Mouse (Mus musculus) limb, embryonic 11.5 days (tissue): ENCODE results near the gene Upf3b. TPM values are rescaled to one million over a fixed set of nuclear protein-coding genes. Genes with fewer than 3 reads are reported as not detected.

ENCODE experiments used
- ATAC-seq: fragments of 200-750 bp; cut with Nextera tagmentation; 2 replicates; pipeline ENCODE4 v1.8.0; 2017; ENCODE audit warnings: low read depth; ENCODE audit not compliant: insufficient number of reproducible peaks, low FRiP score, low TSS enrichment
- DNase-seq: peaks from one replicate; pipeline ENCODE4 v3.0.0-alpha.2; 2015; ENCODE audit warnings: low spot score
- H3K27ac ChIP-seq: fragments of 300-500 bp; sonication (generic); replicated peaks from 2 replicates; pipeline ENCODE4 v1.5.1; 2014; ENCODE audit warnings: low read depth, mild to moderate bottlenecking, low read length
- H3K27me3 ChIP-seq: fragments of 300-500 bp; sonication (generic); 2 replicates; pipeline ENCODE4 v1.6.1; 2014; ENCODE audit warnings: mild to moderate bottlenecking, low read length, mixed read lengths; ENCODE audit not compliant: control insufficient read depth, insufficient read depth
- H3K36me3 ChIP-seq: fragments of 300-500 bp; sonication (generic); 2 replicates; pipeline ENCODE4 v1.6.1; 2014; ENCODE audit warnings: mild to moderate bottlenecking, low read length, moderate library complexity, mixed read lengths; ENCODE audit not compliant: control insufficient read depth, insufficient read depth
- H3K4me1 ChIP-seq: fragments of 300-500 bp; sonication (generic); 2 replicates; pipeline ENCODE4 v1.6.1; 2014; ENCODE audit warnings: low read length, mixed read lengths; ENCODE audit not compliant: control insufficient read depth, insufficient read depth
- H3K4me2 ChIP-seq: fragments of 300-500 bp; sonication (generic); 2 replicates; pipeline ENCODE4 v1.6.1; 2014; ENCODE audit warnings: low read depth, mild to moderate bottlenecking, moderate library complexity; ENCODE audit not compliant: severe bottlenecking
- H3K4me3 ChIP-seq: fragments of 300-500 bp; sonication (generic); 2 replicates; pipeline ENCODE4 v1.5.1; 2014; ENCODE audit warnings: low read depth, low read length
- H3K9ac ChIP-seq: fragments of 300-500 bp; sonication (generic); 2 replicates; pipeline ENCODE4 v1.6.1; 2014; ENCODE audit warnings: mild to moderate bottlenecking, low read length
- H3K9me3 ChIP-seq: fragments of 300-500 bp; sonication (generic); 2 replicates; pipeline ENCODE4 v1.6.1; 2016; ENCODE audit warnings: low read length; ENCODE audit not compliant: control insufficient read depth
- WGBS: fragments of 180-500 bp; shearing (Covaris S2); extraction: QIAGEN DNeasy Blood & Tissue Kit; methylation state at CpG from one replicate; pipeline ENCODE4 v1.1.7; 2014; 5-methylcytosine and 5-hydroxymethylcytosine counted together
- polyA plus RNA-seq: library from polyadenylated mRNA; unstranded; fragments of >200 nt; fragmentation: Nextera tagmentation; extraction: Ambion mirVana; gene quantifications from 2 replicates; pipeline ENCODE4 v1.2.1, GENCODE M21; 2014

Gene Upf3b
- polyA plus RNA-seq, 1 experiment from 2014 or later = 22.4 TPM

GRCm38 (mm10) chrX:37068766-37069165 is 41.4 kb downstream of the Upf3b start:
- 84% methylated on average over 5 of the region's 5 CpGs for WGBS
- no peaks in the 10 kb centered on the region for H3K9me3 ChIP-seq
- no peaks in the 10 kb centered on the region for H3K36me3 ChIP-seq
- no peak overlapping the region for H3K4me2 ChIP-seq
- no peak overlapping the region for H3K9ac ChIP-seq
- no peak overlapping the region for H3K4me3 ChIP-seq
- DNase-seq = no peak
- ATAC-seq = no peak
- H3K27ac ChIP-seq = no peak overlapping the region
- H3K27me3 ChIP-seq = no peaks in the 10 kb centered on the region
- no peaks in the 10 kb centered on the region for H3K4me1 ChIP-seq

- Histone ChIP-seq H3K4me3 (no peak overlapping the region), H3K36me3 (no peaks in the 10 kb centered on the region), H3K4me1 (no peaks in the 10 kb centered on the region), H3K9me3 (no peaks in the 10 kb centered on the region), H3K4me2 (no peak overlapping the region), H3K27me3 (no peaks in the 10 kb centered on the region), H3K9ac (no peak overlapping the region), H3K27ac (no peak overlapping the region)
- no peak for DNase-seq
- 91% methylated on average over 3 of the region's 3 CpGs for WGBS
- no peak for ATAC-seq
Measured at GRCm38 (mm10) chrX:37067299-37067698, 42.8 kb downstream of the Upf3b start.

- DNase-seq = no peak
- Histone ChIP-seq H3K27me3 (no peaks in the 10 kb centered on the region), H3K4me3 (no peak overlapping the region), H3K4me2 (no peak overlapping the region), H3K27ac (no peak overlapping the region), H3K36me3 (no peaks in the 10 kb centered on the region), H3K9ac (no peak overlapping the region), H3K4me1 (no peaks in the 10 kb centered on the region), H3K9me3 (no peaks in the 10 kb centered on the region)
- no peak for ATAC-seq
- 82% methylated on average over 9 of the region's 9 CpGs for WGBS
Measured at GRCm38 (mm10) chrX:37063902-37064301, 46.2 kb downstream of the Upf3b start.

- H3K4me3 ChIP-seq = peak overlapping the region; percentile 23
- H3K27ac ChIP-seq = no peak overlapping the region
- H3K36me3 ChIP-seq = no peaks in the 10 kb centered on the region
- peak overlapping the region; percentile 54 for H3K4me2 ChIP-seq
- 0 out of 2 replicates have a peak, but pooled peaks cover 4% of the 10 kb centered on the region for H3K4me1 ChIP-seq
- DNase-seq = peak; percentile 43
- no peaks in the 10 kb centered on the region for H3K9me3 ChIP-seq
- peaks cover 35% of the 10 kb centered on the region for H3K27me3 ChIP-seq
- 10% methylated on average over 70 of the region's 70 CpGs for WGBS
- no peak overlapping the region for H3K9ac ChIP-seq
- ATAC-seq = no peak
Measured at GRCm38 (mm10) chrX:37048890-37049823, 61.0 kb downstream of the Upf3b start.

- Histone ChIP-seq H3K9me3 (no peaks in the 10 kb centered on the region; the same call in 1 of the 2 replicates), H3K4me3 (peak within 1 kb of the TSS; percentile 23), H3K4me1 (0 out of 2 replicates have a peak, but pooled peaks cover 4% of the 10 kb centered on the region), H3K4me2 (peak within 1 kb of the TSS; percentile 54), H3K27ac (no peak within 1 kb of the TSS), H3K27me3 (peaks cover 35% of the 10 kb centered on the region), H3K36me3 (no peaks in the 10 kb centered on the region), H3K9ac (no peak within 1 kb of the TSS)
- DNase-seq (peak; percentile 27), ATAC-seq (no peak)
- 17% methylated on average over 38 of the region's 38 CpGs for WGBS
Measured at GRCm38 (mm10) chrX:37048066-37048889, 61.8 kb downstream of the Upf3b start, which contains the start of gene Sowahd. Sowahd (plus strand) TSS chrX:37048845.

GRCm38 (mm10) chrX:37042726-37043125 is 67.4 kb downstream of the Upf3b start:
- ATAC-seq (no peak), DNase-seq (peak; percentile 76)
- Histone ChIP-seq H3K9ac (no peak overlapping the region), H3K4me1 (no peaks in the 10 kb centered on the region), H3K27me3 (peaks cover 4% of the 10 kb centered on the region; the same call in 1 of the 2 replicates), H3K4me3 (no peak overlapping the region), H3K9me3 (no peaks in the 10 kb centered on the region; the same call in 1 of the 2 replicates), H3K4me2 (no peak overlapping the region), H3K36me3 (no peaks in the 10 kb centered on the region), H3K27ac (no peak overlapping the region)
- WGBS = 18% methylated on average over 9 of the region's 9 CpGs

Other genes starting within 250 kb of the Upf3b start
- gene Ube2a, start 236.4 kb downstream of the Upf3b start, polyA plus RNA-seq = 124 and 129 TPM in 2 replicates
- gene C330007P06Rik, start 236.2 kb downstream of the Upf3b start, polyA plus RNA-seq = 36.0 and 41.8 TPM in 2 replicates
- 2.6 and 2.9 TPM in 2 replicates for gene Nkrf, start 207.4 kb downstream of the Upf3b start, polyA plus RNA-seq
- 89.0 and 99.0 TPM in 2 replicates for gene Sept6, start 118.5 kb downstream of the Upf3b start, polyA plus RNA-seq
- gene Sowahd, start 61.5 kb downstream of the Upf3b start, polyA plus RNA-seq = not detected in 2 replicates
- 520 and 540 TPM in 2 replicates for gene Rpl39, start 24.9 kb downstream of the Upf3b start, polyA plus RNA-seq
- gene Nkap, start 16.5 kb upstream of the Upf3b start, polyA plus RNA-seq = 24.9 and 26.3 TPM in 2 replicates
- 0.24 TPM in 1 of 2 replicates, not detected in the other for gene Akap14, start 58.5 kb upstream of the Upf3b start, polyA plus RNA-seq
- 358 and 365 TPM in 2 replicates for gene Ndufa1, start 80.8 kb upstream of the Upf3b start, polyA plus RNA-seq
- gene Rnf113a1, start 80.9 kb upstream of the Upf3b start, polyA plus RNA-seq = 11.7 and 12.1 TPM in 2 replicates
- gene Gm9, start 100.7 kb upstream of the Upf3b start, polyA plus RNA-seq = not detected in 2 replicates
- not detected in 2 replicates for gene Rhox1, start 111.9 kb upstream of the Upf3b start, polyA plus RNA-seq
- gene Rhox2a, start 134.7 kb upstream of the Upf3b start, polyA plus RNA-seq = 0.25 TPM in 1 of 2 replicates, not detected in the other
- gene Rhox3a, start 139.6 kb upstream of the Upf3b start, polyA plus RNA-seq = not detected in 2 replicates
- not detected in 2 replicates for gene Rhox4a, start 155.0 kb upstream of the Upf3b start, polyA plus RNA-seq